Mouse (Mus musculus): ENCODE data around the gene Rora.

GRCm38 (mm10) chr9:69307974-69308373 lies 654.4 kb downstream of the Rora start:
- TF ChIP-seq MYOG (IDR thresholded peaks at IDR 0.05; ENCODE audit: control insufficient read depth, extremely low read depth, insufficient read length) (no peak), FOSL1 (IDR thresholded peaks at IDR 0.05; ENCODE audit: insufficient read depth, low read length, poor library complexity, severe bottlenecking) (no peak), CTCF (IDR thresholded peaks at IDR 0.05; ENCODE audit: control insufficient read depth, insufficient read depth, insufficient read length) (no peak)
